Mouse (Mus musculus) liver, postnatal 0 days (tissue): Measurements from ENCODE around the gene Ppme1.

Experiments
- CTCF ChIP-seq: sonication (generic); IDR thresholded peaks from 2 replicates; pipeline ENCODE4 v1.5.1; 2016; ENCODE audit warnings: antibody characterized with exemption, low read depth
- EP300 ChIP-seq: IDR thresholded peaks from 2 replicates; pipeline ENCODE4 v1.6.1; 2016; ENCODE audit warnings: antibody characterized with exemption, low read depth, mild to moderate bottlenecking

GRCm38 (mm10) chr7:100381161-100381560, 9.1 kb upstream of the Ppme1 start:
- TF ChIP-seq EP300 (no peak), CTCF (no peak)
